Mouse (Mus musculus) liver, adult (tissue): ENCODE measurements around the gene Insm1.

Experiments
- GATA4 ChIP-seq: IDR thresholded peaks from 2 replicates; pipeline ENCODE4 v1.6.1; 2014; ENCODE audit warnings: mild to moderate bottlenecking, low read length; ENCODE audit not compliant: insufficient replicate concordance

Insm1 gene

GRCm38 (mm10) chr2:146247576-146247975, 25.9 kb downstream of the Insm1 start:
- no peak for TF ChIP-seq GATA4

DNA sequence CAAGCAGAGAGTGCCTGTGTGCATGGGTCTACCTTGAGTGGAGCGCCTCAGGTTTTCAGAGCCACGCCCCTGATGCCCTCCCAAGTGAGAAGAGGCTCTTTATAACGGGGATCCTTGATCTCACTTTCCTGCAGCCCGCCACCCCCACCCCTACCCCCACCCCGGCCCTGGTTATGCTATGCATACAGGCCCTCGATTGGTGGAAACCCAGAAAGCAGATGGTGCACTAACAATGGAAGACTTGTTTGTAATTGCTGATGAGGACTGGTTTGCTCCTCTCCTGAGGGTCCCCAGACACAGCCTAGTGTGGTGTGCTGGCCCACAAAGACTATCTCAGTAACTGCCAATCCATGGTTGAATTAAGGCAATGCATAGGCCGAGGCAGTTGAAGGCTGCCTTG, 27.3 kb downstream of the Insm1 start:
- no peak for TF ChIP-seq GATA4

DNA sequence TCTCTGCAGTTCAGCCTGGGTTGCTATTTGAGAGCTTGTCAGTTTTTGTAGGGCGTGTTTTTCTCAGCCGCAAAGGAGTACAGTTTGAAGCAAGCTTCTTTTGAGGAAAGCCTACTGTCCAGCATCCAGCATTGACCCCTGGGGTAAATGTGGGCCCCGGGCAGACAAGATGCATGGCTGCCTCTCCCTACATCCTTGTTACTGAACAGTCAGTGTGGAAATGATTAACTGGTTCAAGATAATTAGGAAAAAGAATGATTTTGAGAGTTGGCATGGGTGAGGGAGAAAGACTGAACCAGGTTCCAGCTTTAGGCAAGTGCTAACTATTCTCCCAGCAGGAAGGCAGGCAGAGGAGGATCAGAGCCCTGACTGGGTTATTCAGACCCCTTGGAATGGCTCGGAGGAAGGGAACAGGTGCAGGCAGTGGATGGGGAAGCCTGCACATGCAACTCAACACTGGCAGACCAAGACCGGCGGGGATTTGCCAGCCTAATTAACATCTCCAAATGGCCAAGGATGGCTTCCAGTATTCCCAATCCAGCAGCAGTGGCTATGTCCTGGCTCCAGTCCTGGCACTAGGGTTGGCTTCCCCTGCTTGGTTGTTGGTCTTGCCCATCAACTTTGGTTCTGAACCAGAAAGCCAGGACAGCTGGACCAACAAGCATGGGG, 28.6 kb downstream of the Insm1 start:
- TF ChIP-seq GATA4, result no peak

DNA sequence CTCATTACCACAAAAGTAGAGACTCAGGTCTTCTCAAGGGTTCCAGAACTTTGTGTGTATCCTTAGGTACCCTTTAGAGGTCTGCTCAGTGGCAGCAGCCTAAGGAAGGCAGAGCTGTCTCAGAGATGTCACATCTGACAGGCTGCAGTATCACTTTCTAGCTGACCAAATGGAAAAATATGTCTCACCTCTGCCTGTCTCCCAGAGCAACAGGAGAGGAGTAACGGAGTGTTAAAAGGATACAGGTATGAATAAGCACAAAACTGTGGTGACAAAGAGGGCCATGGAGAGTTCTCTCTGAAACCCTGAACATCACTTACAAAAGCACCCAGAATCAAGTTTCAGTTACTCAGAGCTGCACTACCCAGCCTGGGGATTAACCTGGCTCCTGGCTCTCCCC, 32.7 kb downstream of the Insm1 start:
- TF ChIP-seq GATA4, result no peak

GRCm38 (mm10) chr2:146255636-146256035, 33.9 kb downstream of the Insm1 start:
- TF ChIP-seq GATA4, result no peak

- no peak for TF ChIP-seq GATA4
Measured at GRCm38 (mm10) chr2:146256321-146256875, 34.7 kb downstream of the Insm1 start.

DNA sequence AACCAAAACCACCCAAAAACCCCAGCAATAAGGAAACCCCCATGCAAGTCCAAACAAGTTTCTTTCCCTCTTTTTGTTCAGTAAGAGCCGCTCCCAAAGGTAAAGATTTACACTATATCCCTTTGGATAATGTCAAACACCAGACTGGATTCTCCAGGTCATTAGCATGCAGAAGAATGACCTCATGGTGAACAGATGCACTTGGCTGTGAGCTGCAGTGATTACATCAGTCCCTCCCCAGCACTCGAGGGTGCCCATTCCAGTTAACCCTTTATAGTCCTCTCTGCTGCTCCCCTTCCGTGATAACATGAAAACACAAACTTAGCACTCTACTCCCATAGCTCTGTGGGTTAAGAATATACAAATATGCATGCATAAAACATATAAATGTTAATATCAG, 35.3 kb downstream of the Insm1 start:
- no peak for TF ChIP-seq GATA4

DNA sequence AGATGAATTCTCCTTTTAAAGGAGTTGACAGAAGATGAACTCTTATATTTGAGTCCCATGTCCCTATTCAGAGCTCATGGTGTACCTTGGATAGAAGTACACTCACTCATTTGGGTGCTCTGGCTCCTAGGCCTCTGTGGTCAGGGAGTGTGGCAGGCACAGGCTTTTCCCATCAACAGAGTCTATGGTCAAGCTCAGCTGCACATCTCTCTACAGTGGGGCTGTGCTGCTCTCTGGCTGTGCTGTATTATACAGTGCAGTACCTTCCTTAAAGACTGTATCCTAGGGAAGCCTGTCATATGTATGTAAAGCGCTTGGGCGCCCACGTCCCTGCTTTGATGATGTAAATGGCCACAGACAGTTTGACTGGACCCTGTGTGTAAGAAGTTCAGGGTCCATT, 35.9 kb downstream of the Insm1 start:
- TF ChIP-seq GATA4, result no peak

DNA sequence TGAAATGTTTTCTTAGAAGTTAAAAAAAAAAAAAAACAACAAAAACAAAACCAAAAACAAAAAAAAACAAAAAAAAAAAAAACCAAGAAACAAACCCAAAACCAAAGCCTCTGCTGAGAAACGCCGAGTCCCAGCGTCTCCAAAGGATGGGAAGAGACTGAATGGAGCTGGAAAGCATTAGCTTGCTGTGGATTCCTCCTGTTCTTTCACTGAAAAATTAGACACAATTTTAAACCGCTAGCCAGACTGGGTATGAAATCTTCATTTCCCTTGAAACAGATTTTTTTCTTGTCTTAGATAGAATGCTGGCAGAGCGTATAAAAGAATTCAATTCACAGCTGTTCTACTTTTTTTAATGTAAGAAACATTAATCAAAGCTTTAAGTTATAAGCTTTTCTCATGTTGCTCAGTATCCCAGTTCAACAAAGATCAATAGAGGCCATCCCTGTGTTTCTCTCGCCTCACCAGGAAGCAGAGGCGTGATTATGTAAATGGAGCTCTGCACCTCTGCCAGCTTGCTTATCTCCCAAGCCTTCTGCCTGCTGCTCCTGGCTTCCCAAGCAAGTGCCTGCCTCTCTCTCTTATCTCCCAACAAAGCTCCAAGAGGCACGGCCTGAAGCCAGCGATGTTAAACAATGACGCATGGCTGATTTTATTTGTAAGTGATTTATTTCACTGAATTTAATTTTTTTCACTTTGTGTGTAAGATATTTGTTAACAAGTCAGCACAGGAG, 37.2 kb downstream of the Insm1 start:
- peak; percentile 93 for TF ChIP-seq GATA4

DNA sequence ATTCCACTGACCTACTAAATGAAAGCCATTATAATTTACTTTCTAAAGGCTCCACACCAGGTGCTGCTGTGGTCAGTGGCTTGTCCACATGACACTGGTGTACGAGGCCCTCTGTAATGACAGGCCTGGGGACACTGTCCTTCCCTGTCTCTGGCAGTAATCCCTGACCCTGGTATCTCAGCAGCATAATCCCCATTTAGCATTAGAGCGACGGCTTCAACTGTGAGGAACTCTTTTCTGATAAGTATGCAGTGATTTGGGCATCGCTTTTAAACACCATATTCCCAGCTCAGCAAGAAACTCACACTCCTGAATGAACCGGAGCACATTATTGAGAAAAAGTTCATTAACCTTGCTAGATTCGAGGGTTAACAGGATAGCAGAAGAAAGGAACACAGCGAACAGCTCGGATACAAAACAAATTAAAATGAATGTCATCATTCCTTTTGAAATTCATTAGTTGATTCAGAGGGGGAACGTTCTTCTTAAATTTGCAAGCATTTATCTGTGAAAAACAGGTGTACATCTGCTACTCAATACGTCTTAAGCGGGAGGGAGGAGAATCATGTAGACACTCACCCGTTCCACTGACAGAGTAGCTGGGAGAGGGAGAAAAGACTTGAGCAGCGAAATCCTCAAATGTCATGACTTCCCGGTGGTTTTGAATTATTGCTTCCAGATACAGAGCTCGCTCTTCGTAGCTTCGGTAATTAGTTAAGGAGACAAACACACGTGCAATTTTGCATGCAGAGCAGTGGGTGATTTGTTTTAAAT, 38.3 kb downstream of the Insm1 start:
- no peak for TF ChIP-seq GATA4

DNA sequence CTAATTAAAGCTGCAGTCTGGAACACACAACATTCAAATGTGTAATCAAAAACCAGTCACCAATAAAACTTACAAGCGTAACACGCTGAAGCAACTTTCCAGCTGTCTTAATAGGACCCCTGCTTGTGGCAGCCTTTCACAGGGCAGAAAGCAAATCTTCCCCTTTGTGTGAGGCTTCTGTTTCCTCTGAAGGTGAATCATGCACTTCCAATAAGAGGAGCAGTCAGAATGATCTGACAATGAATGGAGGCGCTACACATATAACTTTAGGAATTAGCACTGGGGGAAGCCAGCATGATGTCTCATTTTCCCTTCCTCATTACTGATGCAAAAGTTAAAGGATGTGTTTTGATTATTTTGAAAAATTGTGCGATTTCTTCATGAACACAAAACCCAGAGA, 39.4 kb downstream of the Insm1 start:
- no peak for TF ChIP-seq GATA4

DNA sequence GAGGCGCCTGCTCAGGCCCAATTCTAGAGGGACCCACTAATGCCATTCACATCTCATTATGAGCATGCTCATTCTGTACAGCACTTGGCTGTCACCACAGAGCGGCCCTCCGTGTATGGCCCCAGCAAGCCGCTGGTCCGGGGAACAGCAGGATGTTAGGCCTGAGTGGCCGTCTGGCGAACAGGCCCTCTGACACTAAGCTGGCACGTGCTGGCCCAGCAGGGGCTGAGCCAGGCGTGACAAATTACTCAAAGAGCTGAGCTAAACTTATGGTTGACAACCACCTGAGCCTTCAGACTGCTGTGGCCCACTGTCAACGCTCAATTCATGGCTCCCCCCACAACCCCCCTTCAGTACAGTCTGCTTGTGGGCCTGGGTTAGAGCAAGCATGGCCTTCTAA, 40.5 kb downstream of the Insm1 start:
- no peak for TF ChIP-seq GATA4

DNA sequence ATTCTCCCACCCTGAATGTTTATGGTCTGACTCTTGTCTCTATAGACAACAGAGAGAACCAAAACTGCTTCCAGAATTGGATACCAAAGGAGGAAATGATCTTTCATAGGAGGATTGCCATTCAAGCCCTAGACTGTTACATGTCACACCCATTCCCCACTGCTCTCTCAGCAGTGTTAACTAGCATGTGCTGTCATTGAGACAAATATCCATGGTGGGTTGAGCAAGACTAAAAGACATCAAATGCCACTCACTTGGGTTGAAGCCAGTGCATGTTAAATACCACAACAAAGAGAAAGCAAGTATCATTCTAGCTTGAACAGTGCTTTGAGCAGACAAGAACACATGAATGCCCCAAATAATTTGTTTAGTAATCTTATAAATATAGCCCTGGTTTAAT, 41.2 kb downstream of the Insm1 start:
- TF ChIP-seq GATA4, result no peak

DNA sequence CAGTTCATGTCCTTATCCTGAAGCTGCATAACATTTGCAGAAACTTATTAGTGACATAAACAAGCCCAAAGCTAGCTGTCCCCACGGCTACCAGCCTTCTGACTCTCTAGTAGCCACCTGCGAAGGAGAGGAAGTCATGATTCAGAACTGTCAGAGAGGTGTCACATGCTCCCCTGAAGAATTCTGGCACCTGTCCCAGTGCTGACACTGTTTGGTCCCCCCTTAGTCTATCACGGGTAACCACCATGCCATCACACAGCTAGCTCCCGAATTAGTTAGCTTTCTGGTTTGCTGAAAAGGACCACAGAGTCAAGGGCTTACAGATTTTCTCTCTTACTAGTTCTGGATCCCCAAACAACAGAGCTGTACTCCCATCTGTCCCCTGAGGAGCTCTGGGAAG, 43.3 kb downstream of the Insm1 start:
- TF ChIP-seq GATA4, result no peak

DNA sequence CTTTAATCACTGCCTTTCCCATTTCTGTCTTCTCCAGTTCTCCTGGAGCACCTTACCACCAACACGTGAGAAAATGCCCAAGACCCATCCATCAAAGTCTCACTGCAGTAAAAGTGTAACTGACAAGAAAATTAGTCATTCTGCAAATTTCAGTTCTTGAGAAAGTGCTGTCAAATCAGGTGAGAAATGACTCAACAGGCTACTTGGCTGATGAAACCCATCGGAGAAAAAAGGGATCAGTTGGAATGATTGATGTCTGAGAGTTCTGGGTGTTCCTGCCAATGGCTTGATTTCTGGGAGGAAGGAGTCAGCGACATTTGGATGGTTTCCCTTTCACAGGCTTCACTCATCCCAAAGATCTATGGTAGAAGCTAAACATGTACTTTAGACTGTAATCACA, 44.8 kb downstream of the Insm1 start:
- no peak for TF ChIP-seq GATA4
